Mouse (Mus musculus) kidney, embryonic 16.5 days (tissue): ENCODE results near the gene Cdkn2a. TPM values are rescaled to one million over a fixed set of nuclear protein-coding genes. Genes with fewer than 3 reads are reported as not detected.

Experiments used
- ATAC-seq: fragments of 200-750 bp; cut with Nextera tagmentation; 2 replicates; pipeline ENCODE4 v1.8.0; 2017; ENCODE audit warnings: moderate TSS enrichment; ENCODE audit not compliant: low FRiP score, low TSS enrichment
- H3K27ac ChIP-seq: fragments of 300-500 bp; sonication (generic); 2 replicates; pipeline ENCODE4 v1.5.1; 2014; ENCODE audit warnings: low read length
- H3K27me3 ChIP-seq: fragments of 300-500 bp; sonication (generic); 2 replicates; pipeline ENCODE4 v1.6.1; 2014; ENCODE audit warnings: low read length, control low read depth, mixed read lengths; ENCODE audit not compliant: insufficient read depth
- H3K36me3 ChIP-seq: fragments of 300-500 bp; sonication (generic); 2 replicates; pipeline ENCODE4 v1.6.1; 2014; ENCODE audit warnings: low read length, control low read depth, mixed read lengths; ENCODE audit not compliant: insufficient read depth
- H3K4me1 ChIP-seq: fragments of 300-500 bp; sonication (generic); 2 replicates; pipeline ENCODE4 v1.6.1; 2014; ENCODE audit warnings: low read length, control low read depth, mixed read lengths; ENCODE audit not compliant: insufficient read depth
- H3K4me2 ChIP-seq: fragments of 300-500 bp; sonication (generic); replicated peaks from 2 replicates; pipeline ENCODE4 v1.6.1; 2014; ENCODE audit warnings: low read depth, low read length
- H3K4me3 ChIP-seq: fragments of 300-500 bp; sonication (generic); 2 replicates; pipeline ENCODE4 v1.5.1; 2014; ENCODE audit warnings: mild to moderate bottlenecking, low read length
- H3K9ac ChIP-seq: fragments of 300-500 bp; sonication (generic); replicated peaks from 2 replicates; pipeline ENCODE4 v1.6.1; 2014; ENCODE audit warnings: low read length
- H3K9me3 ChIP-seq: fragments of 300-500 bp; sonication (generic); 2 replicates; pipeline ENCODE4 v1.6.1; 2016; ENCODE audit warnings: low read length, control low read depth
- WGBS: fragments of 180-500 bp; shearing (Covaris S2); extraction: QIAGEN DNeasy Blood & Tissue Kit; methylation state at CpG from one replicate; pipeline ENCODE4 v1.1.7; 2014; 5-methylcytosine and 5-hydroxymethylcytosine counted together
- polyA plus RNA-seq: library from polyadenylated mRNA; unstranded; fragments of >200 nt; fragmentation: Nextera tagmentation; extraction: Ambion mirVana; gene quantifications from 2 replicates; pipeline ENCODE4 v1.2.1, GENCODE M21; 2015

Cdkn2a gene
- polyA plus RNA-seq, 1 experiment from 2014 or later, result not detected

GRCm38 (mm10) chr4:89272101-89272718, 22.2 kb downstream of the Cdkn2a start:
- H3K9ac ChIP-seq, result no peak overlapping the region
- peaks cover 82% of the 10 kb centered on the region for H3K27me3 ChIP-seq
- H3K27ac ChIP-seq, result no peak overlapping the region
- no peaks in the 10 kb centered on the region for H3K9me3 ChIP-seq
- no peak for ATAC-seq
- 3% methylated on average over 18 of the region's 18 CpGs for WGBS
- no peaks in the 10 kb centered on the region for H3K4me1 ChIP-seq
- H3K4me3 ChIP-seq, result no peak overlapping the region
- no peaks in the 10 kb centered on the region for H3K36me3 ChIP-seq
- no peak overlapping the region for H3K4me2 ChIP-seq

DNA sequence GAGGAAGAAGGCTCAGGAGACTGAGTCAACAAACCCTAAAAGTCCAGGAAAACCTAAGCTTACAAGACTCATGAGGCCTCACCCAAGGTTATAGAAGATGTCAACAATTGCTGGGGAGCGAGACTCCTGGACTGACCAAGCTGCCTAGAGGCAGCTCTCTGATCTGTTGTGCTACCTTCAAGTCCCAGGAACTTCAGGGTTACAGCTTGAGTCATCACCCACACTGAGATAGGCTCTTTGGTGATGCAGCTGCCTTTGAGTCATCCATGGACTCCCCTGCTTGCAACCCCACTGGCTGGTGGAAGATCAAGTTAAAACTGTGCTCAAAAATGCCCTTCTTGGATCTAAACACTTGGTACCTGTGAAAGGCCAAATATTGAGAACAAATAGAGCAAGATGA, 36.7 kb downstream of the Cdkn2a start:
- WGBS, result 70% methylated on average over 1 of the region's 1 CpGs

DNA sequence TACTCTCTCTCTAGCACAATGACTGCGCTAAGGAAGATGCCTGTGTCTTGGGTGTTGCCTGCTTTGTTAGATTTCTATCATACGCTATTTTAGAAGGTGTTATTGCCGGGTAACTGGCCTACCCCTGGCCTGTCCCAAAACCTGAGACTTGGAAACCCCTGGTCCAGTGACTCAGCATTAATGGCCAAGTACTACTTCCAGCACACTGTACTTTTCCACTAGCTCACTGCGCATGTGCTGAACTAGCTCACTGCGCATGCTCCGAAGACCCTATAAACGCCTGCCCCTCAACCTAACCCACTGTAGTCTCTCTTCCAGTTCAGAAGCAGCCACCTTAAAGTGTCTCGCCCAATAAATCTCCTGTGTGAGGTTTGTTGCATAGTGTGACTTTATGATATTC, 60.0 kb downstream of the Cdkn2a start:
- H3K4me2 ChIP-seq, result no peak overlapping the region
- no peaks in the 10 kb centered on the region for H3K27me3 ChIP-seq
- no peak overlapping the region for H3K27ac ChIP-seq
- WGBS, result 90% methylated on average over 8 of the region's 8 CpGs
- H3K9ac ChIP-seq, result no peak overlapping the region
- H3K4me1 ChIP-seq, result no peaks in the 10 kb centered on the region
- no peaks in the 10 kb centered on the region for H3K36me3 ChIP-seq
- no peaks in the 10 kb centered on the region for H3K9me3 ChIP-seq
- no peak overlapping the region for H3K4me3 ChIP-seq
- ATAC-seq, result no peak

More for the DNA sequence above, 36.7 kb downstream of the Cdkn2a start:
- Histone ChIP-seq H3K9me3 (no peaks in the 10 kb centered on the region), H3K36me3 (no peaks in the 10 kb centered on the region), H3K27ac (no peak overlapping the region), H3K4me1 (no peaks in the 10 kb centered on the region), H3K27me3 (no peaks in the 10 kb centered on the region), H3K9ac (no peak overlapping the region), H3K4me2 (no peak overlapping the region), H3K4me3 (no peak overlapping the region)
- no peak for ATAC-seq

Other genes with a start within 250 kb of the Cdkn2a start
- gene Mtap, start 157.5 kb downstream of the Cdkn2a start, polyA plus RNA-seq, result 72.0 and 73.3 TPM in 2 replicates
- 0.99 and 1.3 TPM in 2 replicates for gene Cdkn2b, start 16.4 kb upstream of the Cdkn2a start, polyA plus RNA-seq